Mouse (Mus musculus) adrenal gland, adult (tissue): ENCODE measurements at regions not wholly inside any gene's neighbourhood (a gene's known extent, or its start where the extent isn't known, plus 50 kb on each side); places are given as distances from the start of the nearest gene placed in this dataset.

Experiments
- DNase-seq, 2 experiments: peaks; one replicate each; pipeline ENCODE4 v3.0.0; 2022 to 2023; ENCODE audit warnings: low spot score in 1 of 2; ENCODE audit not compliant: inconsistent age in 2 of 2

- no peak for DNase-seq
Measured at GRCm38 (mm10) chr1:186019511-186019910, 97.6 kb downstream of the Lyplal1 start.

GRCm38 (mm10) chr1:186031951-186032350 lies 85.2 kb downstream of the Lyplal1 start:
- peak; percentile 72 to 84 for DNase-seq

- DNase-seq, result no peak
Measured at GRCm38 (mm10) chr1:186034443-186034842, 82.7 kb downstream of the Lyplal1 start.
